Mouse (Mus musculus) hindbrain, embryonic 10.5 days (tissue): ENCODE measurements around the gene Chd8. TPM values are rescaled to one million over a fixed set of nuclear protein-coding genes. Genes with fewer than 3 reads are reported as not detected.

ENCODE experiments used
- polyA plus RNA-seq: library from polyadenylated mRNA; unstranded; fragments of >200 nt; fragmentation: Nextera tagmentation; extraction: Ambion mirVana; gene quantifications from 2 replicates; pipeline ENCODE4 v1.2.1, GENCODE M21; 2016

The Chd8 gene
- polyA plus RNA-seq, 1 experiment from 2014 or later: 38.7 TPM

Other genes with a start within 250 kb of the Chd8 start
- gene Tmem253, start 242.1 kb downstream of the Chd8 start, polyA plus RNA-seq: 0.80 and 1.0 TPM in 2 replicates
- gene Zfp219, start 237.0 kb downstream of the Chd8 start, polyA plus RNA-seq: 74.3 and 83.6 TPM in 2 replicates
- not detected in 2 replicates for gene Olfr221, start 215.3 kb downstream of the Chd8 start, polyA plus RNA-seq
- 754 and 887 TPM in 2 replicates for gene Hnrnpc, start 153.8 kb downstream of the Chd8 start, polyA plus RNA-seq
- gene Rpgrip1, start 147.1 kb downstream of the Chd8 start, polyA plus RNA-seq: 83.0 and 112 TPM in 2 replicates
- gene Supt16, start 60.4 kb downstream of the Chd8 start, polyA plus RNA-seq: 60.2 and 82.3 TPM in 2 replicates
- 52.1 and 55.4 TPM in 2 replicates for gene Tox4, start 21.4 kb upstream of the Chd8 start, polyA plus RNA-seq
- 29.2 and 36.2 TPM in 2 replicates for gene Rab2b, start 21.8 kb upstream of the Chd8 start, polyA plus RNA-seq
- 57.7 and 64.2 TPM in 2 replicates for gene Mettl3, start 47.3 kb upstream of the Chd8 start, polyA plus RNA-seq
- gene Sall2, start 71.0 kb upstream of the Chd8 start, polyA plus RNA-seq: 56.9 and 60.3 TPM in 2 replicates
- gene Olfr1513, start 98.6 kb upstream of the Chd8 start, polyA plus RNA-seq: not detected in 2 replicates
- 0.07 TPM in 1 of 2 replicates, not detected in the other for gene Olfr1512, start 121.4 kb upstream of the Chd8 start, polyA plus RNA-seq
- gene Olfr1511, start 139.6 kb upstream of the Chd8 start, polyA plus RNA-seq: not detected in 2 replicates
- gene Olfr1510, start 156.6 kb upstream of the Chd8 start, polyA plus RNA-seq: not detected in 2 replicates
- gene Olfr1509, start 185.2 kb upstream of the Chd8 start, polyA plus RNA-seq: not detected in 2 replicates
- gene Olfr1508, start 209.7 kb upstream of the Chd8 start, polyA plus RNA-seq: not detected in 2 replicates
- gene Olfr1507, start 238.0 kb upstream of the Chd8 start, polyA plus RNA-seq: not detected in 2 replicates